Mouse (Mus musculus): ENCODE measurements around the gene Tmem81.

- no peak for TF ChIP-seq POLR2A (IDR thresholded peaks at IDR 0.05; ENCODE audit: extremely low read depth, insufficient read depth, low read length)
- no peak for TF ChIP-seq CTCF (IDR thresholded peaks at IDR 0.05; ENCODE audit: low read depth, low read length)
Observed at GRCm38 (mm10) chr1:132530631-132531191, 24.7 kb downstream of the Tmem81 start.

All from liver, adult 2 months (tissue).